Mouse (Mus musculus) embryonic facial prominence, embryonic 13.5 days (tissue): ENCODE results near the gene Gpnmb. TPM values are rescaled to one million over a fixed set of nuclear protein-coding genes. Genes with fewer than 3 reads are reported as not detected.

Experiments used
- ATAC-seq: fragments of 200-750 bp; cut with Nextera tagmentation; 2 replicates; pipeline ENCODE4 v1.8.0; 2017; ENCODE audit warnings: low read depth; ENCODE audit not compliant: insufficient number of reproducible peaks, insufficient read depth, low FRiP score, low TSS enrichment
- H3K27ac ChIP-seq: fragments of 300-500 bp; sonication (generic); 2 replicates; pipeline ENCODE4 v1.5.1; 2015; ENCODE audit warnings: moderate library complexity, mild to moderate bottlenecking, inconsistent platforms
- H3K27me3 ChIP-seq: fragments of 300-500 bp; sonication (generic); 2 replicates; pipeline ENCODE4 v1.6.1; 2015; ENCODE audit warnings: mild to moderate bottlenecking, inconsistent platforms
- H3K36me3 ChIP-seq: fragments of 300-500 bp; sonication (generic); 2 replicates; pipeline ENCODE4 v1.6.1; 2015; ENCODE audit warnings: mild to moderate bottlenecking, inconsistent platforms
- H3K4me1 ChIP-seq: fragments of 300-500 bp; sonication (generic); 2 replicates; pipeline ENCODE4 v1.6.1; 2015; ENCODE audit warnings: inconsistent platforms
- H3K4me2 ChIP-seq: fragments of 300-500 bp; sonication (generic); 2 replicates; pipeline ENCODE4 v1.6.1; 2015; ENCODE audit warnings: moderate library complexity, mild to moderate bottlenecking, inconsistent platforms
- H3K4me3 ChIP-seq: fragments of 300-500 bp; sonication (generic); 2 replicates; pipeline ENCODE4 v1.5.1; 2015; ENCODE audit warnings: mild to moderate bottlenecking, inconsistent platforms
- H3K9ac ChIP-seq: fragments of 300-500 bp; sonication (generic); 2 replicates; pipeline ENCODE4 v1.6.1; 2015; ENCODE audit warnings: mild to moderate bottlenecking, inconsistent platforms
- H3K9me3 ChIP-seq: fragments of 300-500 bp; sonication (generic); 2 replicates; pipeline ENCODE4 v1.6.1; 2016; ENCODE audit warnings: inconsistent platforms
- WGBS: fragments of 180-500 bp; shearing (Covaris S2); methylation state at CpG from one replicate; pipeline ENCODE4 v1.1.7; 2015; ENCODE audit warnings: mixed read lengths; 5-methylcytosine and 5-hydroxymethylcytosine counted together
- polyA plus RNA-seq: library from polyadenylated mRNA; unstranded; fragments of >200 nt; fragmentation: Nextera tagmentation; extraction: Ambion mirVana; gene quantifications from 2 replicates; pipeline ENCODE4 v1.2.1, GENCODE M21; 2015

The Gpnmb gene
- polyA plus RNA-seq, 1 experiment from 2014 or later, result 1.4 TPM

- Histone ChIP-seq H3K36me3 (no peaks in the 10 kb centered on the region), H3K9ac (no peak overlapping the region), H3K9me3 (no peaks in the 10 kb centered on the region), H3K4me2 (no peak overlapping the region), H3K27me3 (peaks cover 15% of the 10 kb centered on the region; the same call in 1 of the 2 replicates), H3K4me1 (peaks cover 20% of the 10 kb centered on the region), H3K27ac (no peak overlapping the region), H3K4me3 (no peak overlapping the region)
- WGBS, result 76% methylated on average over 4 of the region's 4 CpGs
- no peak for ATAC-seq
These were observed 3.6 kb upstream of the Gpnmb start for GRCm38 (mm10) chr6:49032783-49033182.

GRCm38 (mm10) chr6:49037268-49037662 is 919 bp downstream of the Gpnmb start:
- no peak for ATAC-seq
- Histone ChIP-seq H3K4me3 (no peak overlapping the region), H3K27ac (no peak overlapping the region), H3K4me1 (peaks cover 20% of the 10 kb centered on the region), H3K27me3 (peaks cover 15% of the 10 kb centered on the region; the same call in 1 of the 2 replicates), H3K36me3 (no peaks in the 10 kb centered on the region), H3K4me2 (peak overlapping the region; percentile 52), H3K9me3 (no peaks in the 10 kb centered on the region), H3K9ac (no peak overlapping the region)
- 68% methylated on average over 12 of the region's 12 CpGs for WGBS

GRCm38 (mm10) chr6:49039470-49040180 is 3.3 kb downstream of the Gpnmb start:
- Histone ChIP-seq H3K4me3 (peak overlapping the region; percentile 40), H3K9ac (peak overlapping the region; percentile 66), H3K27ac (no peak overlapping the region), H3K4me1 (peaks cover 20% of the 10 kb centered on the region), H3K27me3 (peaks cover 15% of the 10 kb centered on the region; the same call in 1 of the 2 replicates), H3K4me2 (peak overlapping the region; percentile 54), H3K9me3 (no peaks in the 10 kb centered on the region), H3K36me3 (no peaks in the 10 kb centered on the region)
- ATAC-seq, result no peak
- 14% methylated on average over 18 of the region's 18 CpGs for WGBS

- H3K4me2 ChIP-seq, result no peak overlapping the region
- ATAC-seq, result no peak
- 72% methylated on average over 6 of the region's 6 CpGs for WGBS
- 0 out of 2 replicates have a peak, but pooled peaks cover under 1% of the 10 kb centered on the region for H3K27me3 ChIP-seq
- H3K4me1 ChIP-seq, result no peaks in the 10 kb centered on the region
- H3K9me3 ChIP-seq, result no peaks in the 10 kb centered on the region
- no peaks in the 10 kb centered on the region for H3K36me3 ChIP-seq
- H3K27ac ChIP-seq, result no peak overlapping the region
- H3K4me3 ChIP-seq, result no peak overlapping the region
- H3K9ac ChIP-seq, result no peak overlapping the region
These were observed 10.2 kb downstream of the Gpnmb start for GRCm38 (mm10) chr6:49046502-49046901.

- Histone ChIP-seq H3K27ac (no peak overlapping the region), H3K9me3 (no peaks in the 10 kb centered on the region), H3K4me3 (no peak overlapping the region), H3K9ac (no peak overlapping the region), H3K4me1 (no peaks in the 10 kb centered on the region), H3K36me3 (no peaks in the 10 kb centered on the region), H3K4me2 (no peak overlapping the region), H3K27me3 (peaks cover 5% of the 10 kb centered on the region)
- WGBS, result 71% methylated on average over 8 of the region's 8 CpGs
- ATAC-seq, result no peak
These were observed 10.6 kb downstream of the Gpnmb start for GRCm38 (mm10) chr6:49046976-49047375.

- H3K36me3 ChIP-seq, result no peaks in the 10 kb centered on the region
These were observed 11.5 kb downstream of the Gpnmb start for GRCm38 (mm10) chr6:49047848-49048247.

GRCm38 (mm10) chr6:49048395-49048794 is 12.0 kb downstream of the Gpnmb start:
- Histone ChIP-seq H3K27me3 (peaks cover 6% of the 10 kb centered on the region), H3K27ac (no peak overlapping the region), H3K36me3 (no peaks in the 10 kb centered on the region), H3K9ac (no peak overlapping the region), H3K4me1 (no peaks in the 10 kb centered on the region; the same call in 1 of the 2 replicates), H3K4me2 (no peak overlapping the region), H3K9me3 (no peaks in the 10 kb centered on the region), H3K4me3 (no peak overlapping the region)
- no peak for ATAC-seq
- WGBS, result 86% methylated on average over 10 of the region's 10 CpGs

More at GRCm38 (mm10) chr6:49047848-49048247, 11.5 kb downstream of the Gpnmb start:
- Histone ChIP-seq H3K4me2 (no peak overlapping the region), H3K4me1 (no peaks in the 10 kb centered on the region), H3K9me3 (no peaks in the 10 kb centered on the region), H3K4me3 (no peak overlapping the region), H3K27ac (no peak overlapping the region), H3K27me3 (peaks cover 6% of the 10 kb centered on the region), H3K9ac (no peak overlapping the region)
- ATAC-seq, result no peak
- WGBS, result 72% methylated on average over 10 of the region's 10 CpGs

- ATAC-seq, result no peak
- Histone ChIP-seq H3K4me1 (peaks cover 5% of the 10 kb centered on the region), H3K9ac (no peak overlapping the region), H3K4me3 (no peak overlapping the region), H3K9me3 (no peaks in the 10 kb centered on the region), H3K27ac (no peak overlapping the region), H3K4me2 (no peak overlapping the region), H3K36me3 (no peaks in the 10 kb centered on the region), H3K27me3 (peaks cover 6% of the 10 kb centered on the region)
- 68% methylated on average over 11 of the region's 11 CpGs for WGBS
These were observed 14.5 kb downstream of the Gpnmb start for GRCm38 (mm10) chr6:49050677-49051410.

GRCm38 (mm10) chr6:49052191-49052590 is 15.8 kb downstream of the Gpnmb start:
- Histone ChIP-seq H3K27ac (no peak overlapping the region), H3K4me2 (no peak overlapping the region), H3K9ac (no peak overlapping the region), H3K9me3 (no peaks in the 10 kb centered on the region), H3K27me3 (peaks cover 6% of the 10 kb centered on the region), H3K4me1 (peaks cover 5% of the 10 kb centered on the region), H3K4me3 (no peak overlapping the region), H3K36me3 (no peaks in the 10 kb centered on the region)
- ATAC-seq, result no peak
- 73% methylated on average over 5 of the region's 5 CpGs for WGBS

- Histone ChIP-seq H3K27ac (no peak overlapping the region), H3K9me3 (no peaks in the 10 kb centered on the region), H3K4me1 (peaks cover 5% of the 10 kb centered on the region), H3K9ac (0 out of 2 replicates have a peak overlapping the region, but pooled peaks have one; percentile 49), H3K4me3 (no peak overlapping the region), H3K4me2 (no peak overlapping the region), H3K36me3 (no peaks in the 10 kb centered on the region), H3K27me3 (peaks cover 6% of the 10 kb centered on the region)
- WGBS, result 15% methylated on average over 7 of the region's 7 CpGs
- no peak for ATAC-seq
These were observed 18.9 kb downstream of the Gpnmb start for GRCm38 (mm10) chr6:49055256-49055733.

GRCm38 (mm10) chr6:49056009-49056408 is 19.7 kb downstream of the Gpnmb start:
- 81% methylated on average over 9 of the region's 9 CpGs for WGBS
- Histone ChIP-seq H3K4me2 (no peak overlapping the region), H3K9me3 (no peaks in the 10 kb centered on the region), H3K4me1 (peaks cover 5% of the 10 kb centered on the region), H3K9ac (no peak overlapping the region), H3K4me3 (no peak overlapping the region), H3K27me3 (peaks cover 6% of the 10 kb centered on the region), H3K27ac (no peak overlapping the region), H3K36me3 (no peaks in the 10 kb centered on the region)
- no peak for ATAC-seq
